Comparison of ENCODE assay signal across 13 mouse cellular contexts in the genomic region with DNA sequence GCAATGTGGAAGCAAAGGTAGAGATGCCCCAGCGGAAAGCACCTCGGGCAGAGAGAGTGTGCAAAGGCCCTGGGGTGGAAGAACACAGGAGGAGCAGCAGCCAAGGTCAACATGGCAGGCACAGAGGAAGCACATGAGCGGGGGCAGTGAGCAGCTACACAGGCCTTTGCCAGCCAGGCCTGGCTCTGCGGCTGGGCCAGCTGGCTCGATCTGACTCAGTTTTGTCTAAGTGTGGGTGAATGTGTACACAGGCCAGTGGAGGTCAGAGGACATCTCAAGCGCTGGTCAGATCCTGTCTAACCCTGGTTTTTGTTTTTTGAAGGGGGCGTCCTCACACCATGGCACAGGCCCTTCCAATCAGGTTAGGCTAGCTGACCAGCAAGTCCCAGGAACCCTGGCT. TPM values are rescaled to one million over a fixed set of nuclear protein-coding genes. Genes with fewer than 3 reads are reported as not detected.
A peak's percentile ranks its signal among the peaks of the same experiment; 100 is the strongest.
DNase-seq lines count a peak whose midpoint lies in the region; ATAC-seq and TF ChIP-seq lines count a peak whose summit lies in the region.
"Had no signal": no experiment of that assay in that cellular context is flagged by ENCODE, and none has a peak within 500 bp of the region (broad histone marks: within the 10 kb centered on the region; RNA-seq: fewer than 3 reads in every experiment).

No protein-coding gene starts in this region.

- no peak for ATAC-seq in forebrain, embryonic 15.5 days (replicated peaks)
- ATAC-seq in forebrain, postnatal 0 days: no peak
- ATAC-seq in liver, embryonic 16.5 days (ENCODE audit: low read depth): peak; percentile 58
- ATAC-seq: hindbrain, embryonic 16.5 days; midbrain, embryonic 16.5 days had no signal

- no peaks in the 10 kb centered on the region for H3K27me3 ChIP-seq in forebrain, embryonic 15.5 days
- no peaks in the 10 kb centered on the region for H3K27me3 ChIP-seq in forebrain, postnatal 0 days (ENCODE audit: insufficient read depth, low read length)
- no peaks in the 10 kb centered on the region for H3K27me3 ChIP-seq in liver, embryonic 16.5 days (ENCODE audit: control insufficient read depth, insufficient read depth, low read depth, low read length)
- H3K27me3 ChIP-seq: limb, embryonic 13.5 days had no signal

- H3K36me3 ChIP-seq in forebrain, embryonic 15.5 days: no peaks in the 10 kb centered on the region
- no peaks in the 10 kb centered on the region for H3K36me3 ChIP-seq in forebrain, postnatal 0 days (ENCODE audit: insufficient read depth)
- no peaks in the 10 kb centered on the region for H3K36me3 ChIP-seq in liver, embryonic 16.5 days (ENCODE audit: control insufficient read depth, insufficient read depth)
- H3K36me3 ChIP-seq: limb, embryonic 13.5 days had no signal

- H3K4me1 ChIP-seq in forebrain, embryonic 15.5 days: peaks cover 88% of the 10 kb centered on the region
- H3K4me1 ChIP-seq in forebrain, postnatal 0 days (ENCODE audit: insufficient read depth): peaks cover 38% of the 10 kb centered on the region
- peaks cover 30% of the 10 kb centered on the region for H3K4me1 ChIP-seq in liver, embryonic 16.5 days (ENCODE audit: control insufficient read depth, low read depth, low read length)

- H3K4me3 ChIP-seq in forebrain, embryonic 15.5 days: no peak overlapping the region
- H3K4me3 ChIP-seq in forebrain, postnatal 0 days (ENCODE audit: low read depth, low read length): no peak overlapping the region
- no peak overlapping the region for H3K4me3 ChIP-seq in liver, embryonic 16.5 days (ENCODE audit: low read depth, low read length)
- H3K4me3 ChIP-seq: limb, embryonic 13.5 days had no signal

- no peak for DNase-seq in forebrain, postnatal 0 days
- peak; percentile 54 for DNase-seq in kidney, adult 9 months
- DNase-seq in kidney, postnatal 14 days: no peak
- peak; percentile 76 for DNase-seq in adrenal gland, postnatal 10 days
- no peak for DNase-seq in thymus, postnatal 36 days
- no peak for DNase-seq in layer of hippocampus, adult 9-11 months
- DNase-seq: right cerebral cortex, postnatal 25 days had no signal

- WGBS in forebrain, embryonic 15.5 days: 81% methylated on average over 7 of the region's 7 CpGs
- WGBS in forebrain, postnatal 0 days: 71% methylated on average over 7 of the region's 7 CpGs
- WGBS in liver, embryonic 16.5 days (ENCODE audit: insufficient replicate concordance): 60% methylated on average over 7 of the region's 7 CpGs

- H3K4me2 ChIP-seq in forebrain, embryonic 15.5 days (replicated peaks): no peak overlapping the region
- no peak overlapping the region for H3K4me2 ChIP-seq in forebrain, postnatal 0 days (ENCODE audit: low read depth)
- H3K4me2 ChIP-seq in liver, embryonic 16.5 days (ENCODE audit: low read depth, low read length): no peak overlapping the region
- H3K4me2 ChIP-seq: limb, embryonic 13.5 days had no signal

- H3K9ac ChIP-seq in forebrain, embryonic 15.5 days (replicated peaks): no peak overlapping the region
- no peak overlapping the region for H3K9ac ChIP-seq in forebrain, postnatal 0 days
- no peak overlapping the region for H3K9ac ChIP-seq in liver, embryonic 16.5 days (ENCODE audit: low read depth, low read length)
- H3K9ac ChIP-seq: limb, embryonic 13.5 days had no signal

- H3K9me3 ChIP-seq in forebrain, embryonic 15.5 days: no peaks in the 10 kb centered on the region
- no peaks in the 10 kb centered on the region for H3K9me3 ChIP-seq in forebrain, postnatal 0 days (ENCODE audit: low read length)
- H3K9me3 ChIP-seq in liver, embryonic 16.5 days (replicated peaks; ENCODE audit: control insufficient read depth, low read length): no peaks in the 10 kb centered on the region
- H3K9me3 ChIP-seq: limb, embryonic 13.5 days had no signal

- peak overlapping the region; percentile 19; the same call in 1 of the 2 replicates for H3K27ac ChIP-seq in forebrain, embryonic 15.5 days (replicated peaks)
- H3K27ac ChIP-seq in forebrain, postnatal 0 days (ENCODE audit: low read depth, low read length): no peak overlapping the region
- no peak overlapping the region for H3K27ac ChIP-seq in liver, embryonic 16.5 days (ENCODE audit: low read length)
- H3K27ac ChIP-seq: kidney, postnatal 0 days had no signal

- no peak for TF ChIP-seq CTCF in forebrain, postnatal 0 days (IDR thresholded peaks at IDR 0.05; ENCODE audit: low read depth)

RNA-seq across cellular contexts. Expression of a gene that starts 10.9 kb away (rescaled TPM):
- 30.2 and 31.6 TPM in 2 replicates for polyA plus RNA-seq in forebrain, embryonic 15.5 days (2015; fragmentation: Nextera tagmentation; extraction: Ambion mirVana)
- 12.7 and 13.4 TPM in 2 replicates for total RNA-seq in forebrain, postnatal 0 days (2014; rRNA removed)
- polyA plus RNA-seq in forebrain, postnatal 0 days (2015; fragmentation: Nextera tagmentation; extraction: Ambion mirVana): 11.6 and 16.8 TPM in 2 replicates
- total RNA-seq in adrenal gland, postnatal 10 days (2021): 100 to 1,000 TPM; 125 to 153 TPM
- polyA plus RNA-seq in liver, embryonic 16.5 days (2015; fragmentation: Nextera tagmentation; extraction: Ambion mirVana): 3.4 and 4.2 TPM in 2 replicates

Comparison
In these comparisons a context has a peak if more than half of its experiments do, and no peak if none do; other contexts are left out.
1. DNase-seq: peak in kidney, adult 9 months (single experiment) and adrenal gland, postnatal 10 days (single experiment); none in forebrain, postnatal 0 days (single experiment), kidney, postnatal 14 days (single experiment), thymus, postnatal 36 days (0 of 2) and layer of hippocampus, adult 9-11 months (single experiment).